Mouse (Mus musculus): ENCODE measurements around the gene Nt5c3.

Nt5c3 gene

DNA sequence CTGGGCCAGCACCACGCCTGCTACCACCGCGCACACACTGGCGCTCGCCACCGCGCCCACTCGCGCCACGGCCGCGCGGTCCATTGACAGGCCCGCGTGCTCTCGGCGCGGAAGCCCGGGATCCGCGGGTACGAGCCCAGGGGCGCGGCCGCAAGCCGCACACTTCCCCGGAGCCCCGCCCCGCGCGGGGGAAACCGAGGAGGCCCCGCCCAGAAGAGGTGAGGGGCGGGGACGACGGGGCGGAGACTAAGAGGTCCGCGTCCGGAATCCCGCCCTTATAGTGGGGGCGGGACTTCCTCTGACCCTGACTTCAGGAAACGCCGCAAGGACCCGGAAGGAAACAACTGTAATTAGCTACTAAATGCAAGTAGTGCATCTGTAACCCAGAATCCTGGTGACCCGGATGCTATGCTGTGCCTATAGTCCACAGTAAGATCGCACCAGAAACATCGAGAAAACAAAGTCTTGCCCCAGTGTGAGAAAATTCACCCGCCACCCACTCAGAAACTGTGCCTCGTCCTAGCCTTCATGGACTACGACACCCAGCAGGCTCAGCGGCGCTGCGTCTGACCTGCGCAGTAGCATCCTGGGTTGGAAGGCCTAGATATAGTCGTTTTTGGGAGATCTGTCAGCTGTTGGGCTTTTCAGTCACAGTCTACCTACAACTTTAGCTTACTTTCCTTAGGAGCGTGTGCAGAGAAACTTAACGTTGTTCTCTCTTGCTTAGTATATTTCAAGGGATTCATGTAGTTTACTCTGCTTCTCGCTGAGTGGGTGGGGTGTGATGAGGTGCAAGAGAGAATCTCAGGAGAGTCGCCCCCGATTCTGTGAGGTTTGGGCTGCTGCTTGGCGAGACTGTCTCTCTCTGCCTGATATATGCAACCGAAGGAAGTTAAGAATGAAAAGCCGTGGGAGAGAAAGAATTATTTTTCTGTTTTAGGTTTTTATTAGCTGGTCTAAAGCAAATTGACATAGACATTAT lies at the start of gene Nt5c3, which contains the start of gene Vmn1r4:
TSS of gene Nt5c3 (minus strand) at position 207 of the 982 bp plus-strand sequence.
TSS of gene Vmn1r4 (plus strand) at position 290 of the 982 bp plus-strand sequence.
- peak; percentile 94 for DNase-seq

GRCm38 (mm10) chr6:56969973-56970372 lies 46.2 kb upstream of the Nt5c3 start, which contains the start of gene Vmn1r5:
TSS of gene Vmn1r5 (plus strand) at chr6:56970273.
- DNase-seq: no peak

DNA sequence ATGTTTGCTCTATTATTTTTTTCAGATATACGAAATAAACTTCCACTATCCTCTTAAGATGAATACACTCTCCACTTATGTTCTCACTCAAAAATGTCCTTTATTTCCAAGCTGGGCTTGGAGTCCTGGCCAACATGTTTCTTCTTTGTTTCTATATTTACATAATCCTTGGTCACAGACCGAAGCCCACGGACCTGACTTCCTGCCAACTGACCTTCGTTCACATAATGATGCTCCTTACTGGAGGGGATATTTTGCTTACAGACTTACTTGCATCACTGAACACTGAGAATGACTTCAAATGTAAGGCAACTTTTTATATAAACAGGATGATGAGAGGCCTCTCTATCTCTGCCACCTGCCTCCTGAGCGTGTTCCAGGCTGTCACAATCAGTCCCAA lies 32.7 kb upstream of the Nt5c3 start:
- no peak for DNase-seq

DNA sequence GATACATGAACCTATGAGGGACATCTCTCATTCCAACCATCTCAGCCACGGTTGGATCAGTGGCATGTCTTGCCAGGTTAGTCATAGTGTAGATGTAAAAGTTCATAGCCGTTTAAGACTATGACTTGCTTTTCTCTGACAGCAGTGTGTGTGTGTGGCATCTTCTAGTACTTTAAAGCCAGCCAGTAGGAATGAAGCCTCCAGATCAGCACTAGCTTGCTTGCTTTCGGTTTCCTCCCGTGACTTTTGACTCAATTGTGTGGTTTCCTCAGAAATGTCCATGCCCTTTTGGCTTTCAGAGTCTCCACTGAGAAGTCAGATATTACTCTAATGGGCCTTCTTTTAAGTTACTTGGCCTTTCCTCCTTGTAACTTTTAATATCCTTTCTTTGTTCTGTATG lies 10.6 kb upstream of the Nt5c3 start:
- no peak for DNase-seq

DNA sequence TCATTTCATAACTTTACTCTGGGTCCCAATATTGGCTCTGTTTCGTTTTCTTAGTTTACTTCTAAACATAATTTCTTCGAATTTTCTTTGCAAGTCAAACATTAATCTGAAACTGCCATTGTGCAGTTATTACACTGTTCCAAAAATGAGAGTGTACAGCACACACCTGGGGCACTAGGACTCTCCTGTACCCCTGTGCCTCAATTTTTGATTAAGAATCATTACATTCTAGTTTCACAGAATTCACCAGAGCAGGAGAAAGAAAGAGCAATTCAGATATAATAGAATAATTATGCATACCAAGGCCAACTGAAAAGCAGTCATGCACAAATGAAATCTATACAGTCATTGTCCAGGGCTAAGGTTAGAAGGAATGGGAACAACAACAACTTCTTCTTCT lies 8.7 kb upstream of the Nt5c3 start:
- DNase-seq: no peak

DNA sequence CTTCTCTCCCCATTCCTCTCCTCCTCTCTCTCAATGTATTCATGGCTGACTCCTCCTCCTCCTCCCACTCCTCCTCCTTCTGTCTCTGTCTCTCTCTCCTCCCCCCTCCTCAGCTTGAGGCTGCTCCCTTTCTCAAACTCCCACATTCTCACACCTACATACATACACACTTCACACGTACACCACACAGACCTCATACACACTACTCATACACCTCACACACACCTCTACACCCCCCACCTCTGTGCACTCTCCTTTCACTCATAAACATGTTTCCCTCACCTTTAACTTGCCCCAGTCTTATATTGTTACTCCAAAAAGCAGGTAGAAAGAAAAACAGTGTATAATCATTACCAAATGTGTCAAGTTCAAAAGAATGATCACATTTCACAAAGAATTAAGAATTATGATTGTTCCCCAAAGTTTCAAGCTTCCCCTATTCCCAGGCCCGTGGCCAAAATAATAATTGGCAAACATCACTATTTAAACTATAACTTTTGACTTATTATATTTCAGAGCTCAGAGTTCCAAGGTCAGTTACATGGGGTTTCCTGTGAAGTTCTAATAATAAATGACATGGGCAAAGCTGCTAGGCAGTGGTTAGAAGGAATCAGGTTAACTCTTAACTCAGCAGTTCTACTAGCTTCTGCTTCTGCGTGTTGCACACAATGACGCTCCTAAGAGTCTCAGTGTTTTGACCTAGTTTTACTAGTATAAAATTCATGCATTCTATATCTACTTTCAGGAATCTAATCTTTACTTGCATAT lies 8.1 kb upstream of the Nt5c3 start:
- no peak for DNase-seq

- no peak for DNase-seq
Measured at GRCm38 (mm10) chr6:56923331-56923725, 404 bp downstream of the Nt5c3 start.

DNA sequence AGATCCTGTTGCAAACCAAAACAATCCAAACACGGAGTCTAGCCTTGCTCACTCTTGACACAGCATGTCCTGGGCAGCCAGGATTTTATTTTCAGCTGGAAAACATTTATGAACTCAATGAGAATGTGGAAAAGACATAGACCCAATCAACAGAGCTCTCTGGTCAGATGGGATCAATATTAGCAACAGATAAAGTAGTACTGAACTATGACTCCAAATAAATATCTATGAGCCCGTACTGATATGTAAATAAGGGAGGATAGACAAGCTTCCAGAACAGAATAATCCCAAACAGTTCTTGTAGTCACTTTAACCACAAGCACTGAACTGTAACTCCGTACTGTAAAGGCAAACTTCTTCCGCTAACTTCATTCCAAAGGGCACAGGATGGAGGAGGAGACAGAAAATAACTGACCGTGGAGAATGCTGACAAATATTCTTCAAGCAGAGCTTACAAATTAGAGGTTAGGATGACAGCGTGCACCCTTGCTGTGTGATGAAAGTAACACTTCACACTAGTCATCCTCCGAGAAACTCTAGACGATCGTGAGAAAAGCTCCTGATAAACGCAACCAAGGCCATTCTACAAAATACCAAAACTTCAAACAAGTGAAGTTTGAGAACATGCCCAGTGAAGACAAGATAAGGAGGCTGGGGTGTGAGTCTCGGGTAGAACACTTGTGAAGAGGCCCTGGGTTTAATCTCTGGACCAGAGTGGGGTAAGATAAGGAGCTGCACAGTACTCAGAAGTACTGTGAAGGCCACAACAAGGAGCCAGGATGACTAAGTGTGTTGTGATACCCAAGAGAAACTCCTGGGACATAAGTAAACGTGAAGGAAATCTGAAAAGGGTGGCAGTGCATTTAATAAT lies 3.3 kb downstream of the Nt5c3 start:
- no peak for DNase-seq

DNA sequence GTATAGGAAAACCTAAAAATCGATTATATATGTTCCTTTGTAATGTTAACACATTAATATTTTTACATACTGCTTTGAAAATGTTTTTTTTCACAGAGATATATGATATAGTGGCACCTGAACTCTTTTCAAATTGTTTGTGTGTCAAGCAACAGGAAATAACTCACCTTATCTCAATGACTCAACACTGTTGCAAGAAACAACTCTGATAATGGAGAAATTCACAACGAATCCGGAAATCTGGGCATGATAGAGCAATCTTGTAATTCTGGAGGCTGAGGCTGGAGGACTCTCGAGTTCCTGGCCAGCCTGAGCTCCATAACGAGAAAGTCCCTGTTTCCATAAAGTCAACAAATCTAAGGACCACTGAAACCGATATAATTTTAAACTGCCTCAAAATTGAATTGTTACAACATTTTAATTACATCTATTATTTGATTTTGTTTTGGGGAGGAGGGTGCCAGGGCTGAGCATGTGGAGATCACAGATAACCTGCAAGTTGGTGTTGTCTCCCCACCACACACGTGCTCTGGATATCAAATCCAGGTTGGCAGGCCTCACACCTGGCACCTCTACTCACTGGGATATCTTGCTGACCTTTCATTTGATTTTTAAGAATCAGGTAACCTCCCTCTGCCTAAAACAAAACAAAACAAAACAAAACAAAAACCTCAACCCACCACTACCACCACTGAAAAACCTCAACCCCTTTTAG lies 4.2 kb downstream of the Nt5c3 start:
- DNase-seq: no peak

- no peak for DNase-seq
Measured at GRCm38 (mm10) chr6:56917578-56918368, 6.0 kb downstream of the Nt5c3 start.

- DNase-seq: no peak
Measured at GRCm38 (mm10) chr6:56916279-56916678, 7.5 kb downstream of the Nt5c3 start.

- DNase-seq: no peak
Measured at GRCm38 (mm10) chr6:56913092-56913858, 10.5 kb downstream of the Nt5c3 start.

DNA sequence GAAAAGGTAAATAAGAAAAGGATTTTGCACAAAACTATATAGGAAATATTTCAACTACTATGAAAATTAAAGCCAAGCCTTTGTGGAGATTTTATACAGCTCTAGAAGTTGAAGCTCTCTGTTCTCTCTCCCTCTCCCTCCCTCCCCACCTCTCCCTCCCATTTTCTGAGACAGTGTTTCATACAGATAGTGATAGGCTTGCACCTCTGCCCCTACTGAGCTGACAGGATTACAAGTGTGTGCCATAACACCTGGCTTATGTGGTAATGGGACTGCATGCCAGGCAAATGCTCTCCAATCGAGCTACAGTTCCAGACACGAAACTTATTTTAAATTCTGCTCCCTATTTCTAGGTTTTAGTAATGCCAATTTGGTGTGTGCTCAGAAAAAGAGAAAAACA lies 12.8 kb downstream of the Nt5c3 start:
- DNase-seq: no peak

- DNase-seq: no peak
Measured at GRCm38 (mm10) chr6:56908912-56909311, 14.8 kb downstream of the Nt5c3 start.

GRCm38 (mm10) chr6:56908397-56908796 lies 15.3 kb downstream of the Nt5c3 start:
- DNase-seq: no peak

- no peak for DNase-seq
Measured at GRCm38 (mm10) chr6:56907973-56908372, 15.8 kb downstream of the Nt5c3 start.

DNA sequence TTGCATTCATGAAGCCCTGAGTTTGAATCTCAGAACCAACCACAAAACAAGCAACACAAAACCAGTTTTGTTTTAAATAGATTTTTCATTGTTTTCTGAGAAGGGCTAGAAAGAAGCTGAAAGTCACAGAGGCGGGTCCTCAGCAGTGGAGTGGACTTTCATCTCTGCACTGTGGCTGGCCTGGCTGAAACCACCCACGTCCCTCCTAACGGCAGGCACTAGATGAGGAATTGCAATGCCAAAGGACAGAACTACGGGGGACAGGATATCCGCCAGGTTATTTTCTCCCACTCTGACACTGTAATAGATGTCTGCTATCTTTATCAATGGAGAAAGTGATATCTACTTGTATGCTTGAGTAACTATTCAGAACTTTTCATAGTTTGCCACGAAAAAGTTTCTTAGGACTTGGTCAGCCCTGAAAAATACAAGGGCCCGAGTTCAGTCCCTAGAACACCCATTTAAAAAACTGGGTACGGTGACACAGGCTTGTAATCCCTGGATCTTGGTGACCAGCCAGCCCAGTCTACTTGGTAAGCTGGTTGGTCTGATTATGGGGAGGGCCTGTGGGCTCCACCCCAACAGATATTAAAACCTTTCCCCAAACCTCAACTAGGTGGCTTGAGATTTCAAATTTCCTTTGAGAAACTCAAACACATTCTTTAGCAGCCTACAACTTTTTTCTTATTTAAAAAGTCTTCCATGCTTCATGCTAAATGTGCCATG lies 17.4 kb downstream of the Nt5c3 start:
- DNase-seq: no peak

- DNase-seq: no peak
Measured at GRCm38 (mm10) chr6:56905486-56905885, 18.2 kb downstream of the Nt5c3 start.

GRCm38 (mm10) chr6:56904982-56905381 lies 18.8 kb downstream of the Nt5c3 start:
- no peak for DNase-seq

GRCm38 (mm10) chr6:56904330-56904729 lies 19.4 kb downstream of the Nt5c3 start:
- no peak for DNase-seq
